Mouse (Mus musculus): ENCODE measurements around the gene Spire2. TPM values are rescaled to one million over a fixed set of nuclear protein-coding genes. Genes with fewer than 3 reads are reported as not detected.
A peak's percentile ranks its signal among the peaks of the same experiment; 100 is the strongest.

The Spire2 gene
- total RNA-seq, 2 experiments from 2014 or later: 3.6 to 4.0 TPM

GRCm38 (mm10) chr8:123333091-123333587 lies 626 bp downstream of the Spire2 start:
- no peak for DNase-seq (ENCODE audit: low spot score in 2 of 2)

DNA sequence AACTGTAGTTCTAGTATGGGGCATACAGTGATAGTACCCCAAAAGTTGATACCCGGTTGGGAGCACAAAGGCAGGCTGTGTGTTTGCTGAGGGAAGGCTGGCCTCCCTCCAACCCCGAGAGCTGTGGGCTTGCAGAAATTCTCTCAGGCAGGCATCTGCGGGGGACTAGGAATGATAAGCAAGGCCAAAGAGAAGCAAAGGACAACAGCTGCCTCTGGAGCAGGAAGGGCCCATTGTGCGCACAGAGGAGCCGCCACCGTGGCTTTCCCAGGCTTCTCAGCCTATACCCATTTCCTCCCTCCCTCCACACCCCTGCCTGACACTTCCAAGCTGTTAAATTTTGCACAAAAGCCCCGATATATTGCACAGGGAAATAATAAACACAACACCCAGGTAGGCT lies 1.4 kb downstream of the Spire2 start:
- no peak for DNase-seq (ENCODE audit: low spot score in 2 of 2)

DNA sequence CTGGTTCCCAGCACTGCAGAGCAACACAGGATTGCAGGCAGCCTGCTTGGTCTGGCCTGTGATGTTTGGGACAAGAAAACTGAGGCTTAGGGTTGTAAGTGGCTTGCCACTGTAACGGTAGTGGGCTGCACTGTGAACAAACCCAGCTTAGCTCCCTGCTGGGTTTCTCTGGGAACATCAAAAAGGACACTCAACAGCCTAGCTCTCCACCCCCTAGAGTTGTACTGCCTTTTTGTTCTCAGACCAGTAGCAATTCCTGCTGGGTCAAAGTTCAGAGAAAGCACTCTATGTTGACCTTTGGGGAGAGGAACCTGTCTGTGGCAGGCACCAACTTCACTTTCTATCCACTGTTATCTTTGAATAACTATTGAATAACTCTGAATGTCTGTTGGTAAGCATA lies 2.0 kb downstream of the Spire2 start:
- DNase-seq (ENCODE audit: low spot score in 2 of 2): no peak

GRCm38 (mm10) chr8:123337475-123337874 lies 5.0 kb downstream of the Spire2 start:
- no peak for DNase-seq (ENCODE audit: low spot score in 2 of 2)

DNA sequence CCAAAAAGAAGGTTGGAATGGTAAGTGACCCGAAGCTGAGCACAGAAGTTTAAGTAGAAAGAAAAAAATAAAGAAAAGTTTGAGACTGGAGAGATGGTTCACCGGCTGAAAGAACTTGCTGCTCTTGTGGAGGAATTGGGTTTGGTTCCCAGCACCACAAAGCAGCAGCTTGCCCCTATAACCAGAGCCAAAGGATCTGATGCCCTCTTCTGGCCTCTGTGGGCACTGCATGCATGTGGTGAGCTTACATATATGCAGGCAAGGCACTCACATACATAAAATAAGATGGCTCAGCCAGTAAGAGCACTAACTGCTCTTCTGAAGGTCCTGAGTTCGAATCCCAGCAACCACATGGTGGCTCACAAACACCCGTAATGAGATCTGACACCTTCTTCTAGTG lies 7.6 kb downstream of the Spire2 start:
- no peak for DNase-seq (ENCODE audit: low spot score in 2 of 2)

DNA sequence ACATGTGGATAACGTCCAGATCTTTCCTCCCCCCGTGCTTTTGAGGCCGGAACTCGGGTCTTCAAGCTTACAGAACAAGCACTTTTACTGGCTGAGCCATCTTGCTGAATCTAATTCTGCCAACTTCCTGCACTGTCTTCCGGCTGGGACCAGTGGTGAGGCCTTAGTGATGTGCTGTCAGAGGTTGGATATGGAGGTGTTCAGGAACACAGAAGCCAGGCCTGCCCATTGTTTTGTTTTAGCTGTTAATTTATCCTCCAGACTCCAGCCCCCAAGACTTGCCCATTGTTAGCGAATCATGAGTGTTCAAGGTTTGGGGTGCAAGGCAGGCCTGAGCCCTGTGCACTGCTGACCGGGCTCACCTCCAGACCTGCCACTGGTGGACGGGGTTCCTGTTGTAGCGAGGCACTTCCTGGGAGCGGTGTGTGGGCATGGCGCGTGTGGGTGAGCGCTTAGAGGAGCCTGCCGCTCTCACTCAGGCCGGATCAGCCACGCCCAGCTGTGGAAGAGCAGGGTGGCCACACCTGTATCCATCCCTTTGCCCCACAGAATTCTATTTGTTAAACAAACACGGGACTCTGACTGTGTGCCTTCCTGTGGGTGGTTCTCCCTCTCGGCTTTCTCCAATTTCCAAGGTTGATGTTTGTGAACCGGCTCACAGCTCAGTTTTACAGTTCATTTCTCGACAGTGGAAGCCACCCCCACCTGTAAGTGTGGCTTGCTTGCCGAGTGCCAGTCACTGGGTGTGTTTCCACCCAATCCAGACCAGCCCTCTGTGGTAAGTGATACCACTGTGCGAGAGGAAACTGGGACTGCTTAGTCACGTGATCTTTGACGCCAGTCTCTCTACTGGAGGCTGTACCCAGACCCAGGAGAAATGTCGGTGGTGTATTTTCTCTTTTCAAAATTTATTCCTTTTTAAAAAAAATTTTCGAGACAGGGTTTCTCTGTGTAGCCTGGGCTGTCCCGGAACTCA lies 8.8 kb downstream of the Spire2 start:
- no peak for DNase-seq (ENCODE audit: low spot score in 2 of 2)

- DNase-seq (ENCODE audit: low spot score in 2 of 2): no peak
These were observed 9.7 kb downstream of the Spire2 start for GRCm38 (mm10) chr8:123342253-123342652.

DNA sequence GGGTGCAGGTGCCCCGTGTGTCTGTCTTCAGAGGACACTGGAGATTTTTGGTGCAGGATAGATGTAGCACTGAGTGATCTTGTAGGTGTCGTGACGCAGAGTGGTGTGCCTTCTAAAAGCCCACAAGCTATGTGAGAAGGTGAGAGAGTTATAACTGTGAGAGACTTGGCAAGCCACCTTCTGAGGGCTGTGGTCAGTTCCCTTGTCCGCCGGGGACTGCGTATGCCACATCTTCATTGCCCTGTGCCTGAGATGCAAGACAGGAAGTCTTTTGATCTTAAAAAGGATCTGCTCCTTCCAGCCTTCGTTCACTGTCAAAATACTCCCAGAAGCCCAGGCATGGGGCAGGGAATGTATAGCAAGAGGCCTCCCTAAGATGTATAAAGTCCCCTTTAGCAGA lies 10.4 kb downstream of the Spire2 start:
- DNase-seq (ENCODE audit: low spot score in 2 of 2): no peak

DNA sequence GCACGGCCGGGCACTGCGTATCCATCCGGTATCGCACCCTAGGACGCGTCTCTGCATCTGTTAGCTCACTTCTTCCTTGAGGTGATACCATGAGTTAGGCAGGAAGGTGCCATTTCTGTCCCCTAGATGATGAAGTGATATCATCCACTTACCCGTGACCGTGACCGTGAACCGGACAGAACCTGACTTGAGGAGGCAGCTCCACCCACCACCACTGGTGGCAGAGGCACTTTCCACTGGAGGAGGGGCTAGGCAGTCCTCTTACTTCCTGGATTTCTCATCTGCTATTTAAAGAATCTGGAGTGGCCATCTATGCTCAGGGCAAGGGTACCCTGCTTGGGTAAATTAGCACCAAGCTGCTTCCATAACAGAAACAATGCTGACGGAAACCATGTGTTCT lies 10.9 kb downstream of the Spire2 start:
- no peak for DNase-seq (ENCODE audit: low spot score in 2 of 2)

GRCm38 (mm10) chr8:123345135-123345534 lies 12.6 kb downstream of the Spire2 start:
- no peak for DNase-seq (ENCODE audit: low spot score in 2 of 2)

GRCm38 (mm10) chr8:123345856-123346255 lies 13.3 kb downstream of the Spire2 start:
- DNase-seq (ENCODE audit: low spot score in 2 of 2): no peak

DNA sequence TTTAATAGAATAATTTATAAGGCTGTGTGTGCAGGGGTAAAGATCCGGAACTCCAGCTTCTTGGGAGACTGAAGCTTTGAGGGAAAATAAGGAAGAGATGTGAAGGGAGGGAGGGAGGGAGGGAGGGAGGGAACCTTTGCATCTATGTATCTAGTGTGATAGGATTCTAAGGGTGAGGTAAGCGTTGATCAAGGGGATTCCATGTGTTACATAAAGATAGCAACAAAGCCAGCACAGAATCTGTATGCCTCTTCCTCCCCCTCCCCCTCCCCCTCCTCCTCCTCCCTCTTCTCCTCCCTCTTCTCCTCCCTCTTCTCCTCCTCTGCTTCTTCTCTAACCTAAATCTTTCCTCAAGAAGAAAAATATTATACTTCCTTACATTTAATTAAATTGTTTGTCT lies 14.8 kb downstream of the Spire2 start:
- no peak for DNase-seq (ENCODE audit: low spot score in 2 of 2)

GRCm38 (mm10) chr8:123348237-123348843 lies 15.8 kb downstream of the Spire2 start:
- peak in 1 of 2 experiments; percentile 13 for DNase-seq (ENCODE audit: low spot score in 2 of 2)

- no peak for DNase-seq (ENCODE audit: low spot score in 2 of 2)
These were observed 16.6 kb downstream of the Spire2 start for GRCm38 (mm10) chr8:123349073-123349472.

- DNase-seq (ENCODE audit: low spot score in 2 of 2): no peak
These were observed 19.6 kb downstream of the Spire2 start for GRCm38 (mm10) chr8:123352118-123352517.

DNA sequence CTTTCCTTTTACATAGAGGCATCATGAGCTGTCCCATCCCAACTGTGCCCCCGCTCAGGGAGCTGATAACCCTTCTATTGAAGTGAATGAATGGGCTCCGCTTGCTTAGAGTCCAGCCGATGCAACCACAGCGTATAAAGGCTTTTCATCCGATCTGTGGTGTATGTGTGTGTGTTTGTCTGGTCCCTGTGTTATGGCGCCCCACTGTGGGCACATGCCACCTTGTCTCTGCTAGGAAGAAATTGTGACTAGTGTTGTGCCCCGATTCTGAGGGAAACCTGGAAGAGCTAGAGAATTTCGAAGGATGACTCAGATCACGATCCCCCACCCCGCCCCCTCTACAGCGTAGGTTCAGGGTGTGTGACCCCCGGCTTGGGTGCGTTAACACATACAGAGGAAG lies 20.3 kb downstream of the Spire2 start:
- DNase-seq (ENCODE audit: low spot score in 2 of 2): peak in 1 of 2 experiments; percentile 36

DNA sequence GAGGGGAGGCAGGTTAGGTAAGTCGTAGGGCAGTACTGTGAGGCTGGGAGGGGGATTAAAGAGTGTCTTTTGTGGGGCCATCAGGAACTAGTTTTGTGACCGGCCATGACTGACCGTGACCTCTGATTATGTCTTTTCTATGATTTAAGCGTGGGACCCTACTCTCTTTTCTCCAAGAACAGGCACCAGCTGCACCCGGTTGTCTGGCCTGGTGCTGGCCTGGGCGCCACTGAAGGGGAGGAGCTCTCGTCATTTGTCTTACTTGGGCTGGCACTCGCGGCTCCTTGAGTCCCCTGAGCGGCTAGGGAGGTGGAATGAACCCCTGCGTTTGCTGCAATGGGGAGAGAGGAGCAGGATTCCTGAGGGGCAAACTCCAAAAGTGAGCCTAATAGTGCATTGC lies 20.7 kb downstream of the Spire2 start:
- DNase-seq (ENCODE audit: low spot score in 2 of 2): no peak

- peak; percentile 36 to 61 for DNase-seq (ENCODE audit: low spot score in 2 of 2)
These were observed 28.7 kb downstream of the Spire2 start for GRCm38 (mm10) chr8:123361082-123361739.

DNA sequence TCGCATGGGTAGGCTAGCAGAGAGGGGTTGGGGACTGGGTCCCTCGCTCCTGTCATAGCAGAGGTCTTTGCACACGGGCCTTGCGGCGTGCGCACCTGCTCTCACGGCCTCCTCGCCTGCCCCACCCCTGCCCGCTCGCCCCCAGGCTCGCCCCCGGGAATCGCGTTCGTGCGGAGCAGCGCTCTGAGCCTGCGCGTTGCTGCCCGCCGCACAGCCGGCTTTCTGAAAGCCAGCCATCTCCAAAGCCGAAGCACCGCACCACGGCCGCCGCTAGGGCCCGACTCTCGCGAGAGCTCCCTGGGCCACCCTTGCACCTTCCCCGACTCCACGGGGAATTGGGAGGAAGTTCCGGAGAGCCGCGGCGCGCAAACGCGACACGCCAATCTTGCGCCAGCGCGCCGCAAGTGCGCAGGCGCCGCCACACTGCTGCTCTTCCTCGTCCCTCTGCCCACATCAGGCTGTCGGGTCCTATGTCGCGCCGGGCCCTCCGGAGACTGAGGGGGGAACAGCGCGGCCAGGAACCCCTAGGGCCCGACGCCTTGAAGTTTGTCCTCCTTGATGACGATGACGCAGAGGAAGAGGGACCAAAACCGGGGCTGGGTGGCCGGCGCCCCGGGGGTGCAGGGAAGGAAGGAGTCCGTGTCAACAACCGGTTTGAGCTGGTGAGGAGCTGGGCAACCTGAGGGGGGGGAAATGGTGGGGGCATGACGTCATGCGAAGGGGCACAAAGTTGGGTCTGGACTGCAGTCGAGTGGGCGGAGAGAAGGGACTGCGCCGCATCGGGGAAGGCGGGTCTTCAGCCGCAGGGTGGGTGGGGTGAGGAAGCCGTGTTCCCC lies 41.1 kb downstream of the Spire2 start, which contains the start of gene Tcf25:
Tcf25 (plus strand) TSS at position 351 of the 836 bp plus-strand sequence.
- peak; percentile 87 to 94 for DNase-seq (ENCODE audit: low spot score in 2 of 2)

- DNase-seq (ENCODE audit: low spot score in 2 of 2): peak; percentile 88 to 91
These were observed 41.7 kb downstream of the Spire2 start for GRCm38 (mm10) chr8:123374239-123374578.

GRCm38 (mm10) chr8:123375701-123376100 lies 43.2 kb downstream of the Spire2 start:
- no peak for DNase-seq (ENCODE audit: low spot score in 2 of 2)
